Mouse (Mus musculus): ENCODE data around the gene Osbpl8. TPM values are rescaled to one million over a fixed set of nuclear protein-coding genes. Genes with fewer than 3 reads are reported as not detected.

Gene Osbpl8
- polyA plus RNA-seq, 1 experiment: 5.7 TPM

DNA sequence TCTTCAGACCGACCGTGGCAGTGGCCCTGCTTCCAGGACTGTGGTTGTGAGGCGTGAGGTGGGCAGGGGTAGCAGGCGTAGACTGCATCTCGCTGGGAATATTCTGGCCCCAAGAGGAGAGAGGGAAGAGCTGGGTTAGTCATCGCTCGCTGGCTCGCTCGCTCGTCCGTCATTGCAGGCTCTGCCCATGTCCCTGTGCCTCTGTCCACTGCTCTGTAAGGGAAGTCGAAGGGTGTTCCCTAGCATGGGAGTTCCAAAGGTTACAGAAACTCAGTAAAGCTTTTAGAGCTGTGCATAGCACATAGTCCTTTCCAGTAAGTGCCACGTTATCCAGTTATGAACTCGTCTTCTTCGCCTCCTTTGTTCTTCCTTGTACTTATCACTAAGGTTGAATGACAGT, 107.1 kb downstream of the Osbpl8 start:
- no peak overlapping the region for H3K4me3 ChIP-seq (ENCODE audit: extremely low read depth, insufficient read depth, insufficient read length)
- WGBS: 98% methylated on average over 15 of the region's 15 CpGs
- H3K4me1 ChIP-seq (ENCODE audit: control insufficient read depth, insufficient read depth, insufficient read length): no peaks in the 10 kb centered on the region
- H3K27ac ChIP-seq (ENCODE audit: insufficient read depth, low read length): no peak overlapping the region
- no peak for TF ChIP-seq CTCF (IDR thresholded peaks at IDR 0.05; ENCODE audit: extremely low read depth, insufficient read depth, insufficient read length, insufficient replicate concordance)
- no peak for TF ChIP-seq POLR2A (IDR thresholded peaks at IDR 0.05; ENCODE audit: low read depth, low read length)
- peaks cover 54% of the 10 kb centered on the region for H3K36me3 ChIP-seq (ENCODE audit: control insufficient read depth, insufficient read depth, low read length)
- no peak for DNase-seq (ENCODE audit: low read depth in 1 of 2, low spot score in 2 of 2)
- H3K27me3 ChIP-seq (ENCODE audit: control insufficient read depth, insufficient read depth, low read length): no peaks in the 10 kb centered on the region

GRCm38 (mm10) chr10:111272905-111273304, 108.4 kb downstream of the Osbpl8 start:
- Histone ChIP-seq H3K27me3 (ENCODE audit: control insufficient read depth, insufficient read depth, low read length) (no peaks in the 10 kb centered on the region), H3K4me3 (ENCODE audit: extremely low read depth, insufficient read depth, insufficient read length) (no peak overlapping the region), H3K27ac (ENCODE audit: insufficient read depth, low read length) (no peak overlapping the region), H3K4me1 (ENCODE audit: control insufficient read depth, insufficient read depth, insufficient read length) (no peaks in the 10 kb centered on the region), H3K36me3 (ENCODE audit: control insufficient read depth, insufficient read depth, low read length) (peaks cover 53% of the 10 kb centered on the region)
- WGBS: 94% methylated on average over 11 of the region's 11 CpGs
- TF ChIP-seq POLR2A (IDR thresholded peaks at IDR 0.05; ENCODE audit: low read depth, low read length): no peak
- TF ChIP-seq CTCF (IDR thresholded peaks at IDR 0.05; ENCODE audit: extremely low read depth, insufficient read depth, insufficient read length, insufficient replicate concordance): no peak
- no peak for DNase-seq (ENCODE audit: low read depth in 1 of 2, low spot score in 2 of 2)

DNA sequence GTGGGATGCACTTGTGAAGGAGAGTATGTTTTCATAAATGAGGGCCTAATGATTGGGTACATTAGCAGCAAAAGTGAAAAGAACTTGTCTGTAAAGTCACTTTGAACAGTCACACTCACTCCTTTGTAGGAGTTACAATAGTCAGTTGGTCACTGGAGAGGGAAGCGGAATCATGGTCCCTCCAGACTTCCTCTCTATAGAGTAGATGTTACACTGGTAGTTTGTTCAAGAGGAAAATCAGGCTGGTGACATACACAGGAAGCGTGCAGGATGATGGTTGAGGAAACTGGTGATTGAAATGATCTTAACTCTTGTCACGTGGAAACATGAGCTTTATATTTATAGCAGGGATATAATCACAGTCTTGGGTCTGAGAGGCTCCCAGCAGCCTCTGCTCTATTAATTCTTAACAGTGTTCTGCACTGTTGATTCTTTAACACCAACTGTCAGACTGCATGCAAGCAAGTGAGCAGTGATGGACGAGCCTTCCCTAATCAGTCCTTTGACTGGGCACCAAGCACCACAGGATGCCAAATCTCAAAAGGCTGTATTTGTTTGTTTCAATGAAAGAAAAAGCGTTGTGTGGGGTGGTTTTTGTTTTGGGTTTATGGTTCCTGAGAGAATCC, 109.0 kb downstream of the Osbpl8 start:
- H3K4me3 ChIP-seq (ENCODE audit: extremely low read depth, insufficient read depth, insufficient read length): no peak overlapping the region
- TF ChIP-seq CTCF (IDR thresholded peaks at IDR 0.05; ENCODE audit: extremely low read depth, insufficient read depth, insufficient read length, insufficient replicate concordance) (no peak), POLR2A (IDR thresholded peaks at IDR 0.05; ENCODE audit: low read depth, low read length) (no peak)
- H3K27ac ChIP-seq (ENCODE audit: insufficient read depth, low read length): no peak overlapping the region
- no peaks in the 10 kb centered on the region for H3K4me1 ChIP-seq (ENCODE audit: control insufficient read depth, insufficient read depth, insufficient read length)
- peaks cover 53% of the 10 kb centered on the region for H3K36me3 ChIP-seq (ENCODE audit: control insufficient read depth, insufficient read depth, low read length)
- H3K27me3 ChIP-seq (ENCODE audit: control insufficient read depth, insufficient read depth, low read length): no peaks in the 10 kb centered on the region
- no peak for DNase-seq (ENCODE audit: low read depth in 1 of 2, low spot score in 2 of 2)
- WGBS: 86% methylated on average over 5 of the region's 5 CpGs

DNA sequence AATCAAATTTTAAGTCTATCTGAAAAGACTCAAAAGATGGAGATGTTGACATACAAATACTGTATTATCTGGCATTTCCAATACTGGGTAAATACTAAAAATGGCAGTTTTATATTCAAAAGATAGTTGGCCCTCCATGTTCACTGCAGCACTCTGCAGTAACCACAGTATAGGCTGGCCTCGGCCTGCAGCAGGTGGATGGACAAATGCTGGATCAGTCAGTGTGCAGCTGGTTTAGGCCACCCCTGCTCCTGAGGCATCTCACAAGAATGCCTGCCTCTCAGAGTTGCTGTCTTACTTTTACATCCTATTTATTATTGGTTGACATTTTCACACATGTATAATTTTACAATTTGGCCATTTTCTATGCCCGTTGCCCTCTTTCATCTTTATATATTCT, 111.3 kb downstream of the Osbpl8 start:
- WGBS: 96% methylated on average over 2 of the region's 2 CpGs

DNA sequence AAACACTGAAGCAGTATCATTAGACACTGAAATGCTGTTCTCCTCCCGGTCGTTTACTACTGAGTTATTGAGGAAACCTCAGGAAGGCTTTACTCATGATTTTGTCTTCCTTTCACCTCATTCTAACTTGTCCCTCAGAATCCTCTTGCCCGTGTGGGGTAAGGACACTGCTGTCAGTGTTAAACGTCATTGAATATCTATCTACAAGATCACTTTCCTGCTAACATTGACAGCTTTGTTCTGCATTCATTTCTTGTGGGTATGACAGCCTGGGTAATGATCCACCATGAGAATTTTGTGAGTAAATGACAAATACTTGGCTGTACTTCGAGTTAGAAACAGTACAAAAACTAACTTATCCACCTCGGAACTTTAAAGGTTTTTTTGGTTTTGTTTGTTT, 133.1 kb downstream of the Osbpl8 start:
- H3K36me3 ChIP-seq (ENCODE audit: control insufficient read depth, insufficient read depth, low read length): peaks cover 5% of the 10 kb centered on the region
- H3K4me3 ChIP-seq (ENCODE audit: extremely low read depth, insufficient read depth, insufficient read length): no peak overlapping the region
- TF ChIP-seq CTCF (IDR thresholded peaks at IDR 0.05; ENCODE audit: extremely low read depth, insufficient read depth, insufficient read length, insufficient replicate concordance) (no peak), POLR2A (IDR thresholded peaks at IDR 0.05; ENCODE audit: low read depth, low read length) (no peak)
- DNase-seq (ENCODE audit: low read depth in 1 of 2, low spot score in 2 of 2): no peak
- no peaks in the 10 kb centered on the region for H3K4me1 ChIP-seq (ENCODE audit: control insufficient read depth, insufficient read depth, insufficient read length)
- H3K27ac ChIP-seq (ENCODE audit: insufficient read depth, low read length): no peak overlapping the region
- WGBS: 48% methylated on average over 6 of the region's 6 CpGs
- no peaks in the 10 kb centered on the region for H3K27me3 ChIP-seq (ENCODE audit: control insufficient read depth, insufficient read depth, low read length)

More for the DNA sequence above, 111.3 kb downstream of the Osbpl8 start:
- Histone ChIP-seq H3K36me3 (ENCODE audit: control insufficient read depth, insufficient read depth, low read length) (peaks cover 48% of the 10 kb centered on the region), H3K27me3 (ENCODE audit: control insufficient read depth, insufficient read depth, low read length) (no peaks in the 10 kb centered on the region), H3K4me3 (ENCODE audit: extremely low read depth, insufficient read depth, insufficient read length) (no peak overlapping the region), H3K27ac (ENCODE audit: insufficient read depth, low read length) (no peak overlapping the region), H3K4me1 (ENCODE audit: control insufficient read depth, insufficient read depth, insufficient read length) (no peaks in the 10 kb centered on the region)
- DNase-seq (ENCODE audit: low read depth in 1 of 2, low spot score in 2 of 2): no peak
- no peak for TF ChIP-seq POLR2A (IDR thresholded peaks at IDR 0.05; ENCODE audit: low read depth, low read length)
- no peak for TF ChIP-seq CTCF (IDR thresholded peaks at IDR 0.05; ENCODE audit: extremely low read depth, insufficient read depth, insufficient read length, insufficient replicate concordance)

- DNase-seq (ENCODE audit: low read depth in 1 of 2, low spot score in 2 of 2): peak; percentile 89 to 91
- 1% methylated on average over 54 of the region's 54 CpGs for WGBS
- H3K4me1 ChIP-seq (ENCODE audit: control insufficient read depth, insufficient read depth, insufficient read length): no peaks in the 10 kb centered on the region
- no peaks in the 10 kb centered on the region for H3K27me3 ChIP-seq (ENCODE audit: control insufficient read depth, insufficient read depth, low read length)
- peak within 1 kb of the TSS; percentile 74 for H3K27ac ChIP-seq (ENCODE audit: insufficient read depth, low read length)
- H3K4me3 ChIP-seq (ENCODE audit: extremely low read depth, insufficient read depth, insufficient read length): peak within 1 kb of the TSS; percentile 90
- peaks cover under 1% of the 10 kb centered on the region; the same call in 1 of the 2 replicates for H3K36me3 ChIP-seq (ENCODE audit: control insufficient read depth, insufficient read depth, low read length)
- TF ChIP-seq CTCF (IDR thresholded peaks at IDR 0.05; ENCODE audit: extremely low read depth, insufficient read depth, insufficient read length, insufficient replicate concordance) (peak; percentile 61; the same call in 1 of the 2 replicates), POLR2A (IDR thresholded peaks at IDR 0.05; ENCODE audit: low read depth, low read length) (peak; percentile 61; the same call in 1 of the 2 replicates)
These were observed 133.9 kb downstream of the Osbpl8 start, which contains the start of gene Bbs10 for GRCm38 (mm10) chr10:111298140-111299098. Gene Bbs10, plus strand, starts transcription at chr10:111298679.
